Mouse (Mus musculus) intestine, embryonic 15.5 days (tissue): Measurements from ENCODE around the gene Sppl2b. TPM values are rescaled to one million over a fixed set of nuclear protein-coding genes. Genes with fewer than 3 reads are reported as not detected.

ENCODE experiments used
- ATAC-seq: fragments of 200-750 bp; cut with Nextera tagmentation; 2 replicates; pipeline ENCODE4 v1.8.0; 2017; ENCODE audit warnings: moderate TSS enrichment, moderate library complexity
- H3K27ac ChIP-seq: fragments of 300-500 bp; sonication (generic); 2 replicates; pipeline ENCODE4 v1.5.1; 2015; ENCODE audit warnings: mild to moderate bottlenecking, inconsistent platforms
- H3K27me3 ChIP-seq: fragments of 300-500 bp; sonication (generic); replicated peaks from 2 replicates; pipeline ENCODE4 v1.6.1; 2015; ENCODE audit warnings: inconsistent platforms
- H3K36me3 ChIP-seq: fragments of 300-500 bp; sonication (generic); 2 replicates; pipeline ENCODE4 v1.6.1; 2015; ENCODE audit warnings: inconsistent platforms
- H3K4me1 ChIP-seq: fragments of 300-500 bp; sonication (generic); replicated peaks from 2 replicates; pipeline ENCODE4 v1.6.1; 2015; ENCODE audit warnings: inconsistent platforms
- H3K4me2 ChIP-seq: fragments of 300-500 bp; sonication (generic); replicated peaks from 2 replicates; pipeline ENCODE4 v1.6.1; 2015; ENCODE audit warnings: mild to moderate bottlenecking, inconsistent platforms
- H3K4me3 ChIP-seq: fragments of 300-500 bp; sonication (generic); replicated peaks from 2 replicates; pipeline ENCODE4 v1.5.1; 2015; ENCODE audit warnings: inconsistent platforms
- H3K9ac ChIP-seq: fragments of 300-500 bp; sonication (generic); 2 replicates; pipeline ENCODE4 v1.6.1; 2015; ENCODE audit warnings: inconsistent platforms
- H3K9me3 ChIP-seq: fragments of 300-500 bp; sonication (generic); 2 replicates; pipeline ENCODE4 v1.6.1; 2016; ENCODE audit warnings: inconsistent platforms
- WGBS: fragments of 180-500 bp; shearing (Covaris S2); methylation state at CpG from one replicate; pipeline ENCODE4 v1.1.7; 2015; 5-methylcytosine and 5-hydroxymethylcytosine counted together
- polyA plus RNA-seq: library from polyadenylated mRNA; unstranded; fragments of >200 nt; fragmentation: Nextera tagmentation; extraction: Ambion mirVana; gene quantifications from 2 replicates; pipeline ENCODE4 v1.2.1, GENCODE M21; 2015

Sppl2b gene
- polyA plus RNA-seq, 1 experiment from 2014 or later: 34.8 TPM

DNA sequence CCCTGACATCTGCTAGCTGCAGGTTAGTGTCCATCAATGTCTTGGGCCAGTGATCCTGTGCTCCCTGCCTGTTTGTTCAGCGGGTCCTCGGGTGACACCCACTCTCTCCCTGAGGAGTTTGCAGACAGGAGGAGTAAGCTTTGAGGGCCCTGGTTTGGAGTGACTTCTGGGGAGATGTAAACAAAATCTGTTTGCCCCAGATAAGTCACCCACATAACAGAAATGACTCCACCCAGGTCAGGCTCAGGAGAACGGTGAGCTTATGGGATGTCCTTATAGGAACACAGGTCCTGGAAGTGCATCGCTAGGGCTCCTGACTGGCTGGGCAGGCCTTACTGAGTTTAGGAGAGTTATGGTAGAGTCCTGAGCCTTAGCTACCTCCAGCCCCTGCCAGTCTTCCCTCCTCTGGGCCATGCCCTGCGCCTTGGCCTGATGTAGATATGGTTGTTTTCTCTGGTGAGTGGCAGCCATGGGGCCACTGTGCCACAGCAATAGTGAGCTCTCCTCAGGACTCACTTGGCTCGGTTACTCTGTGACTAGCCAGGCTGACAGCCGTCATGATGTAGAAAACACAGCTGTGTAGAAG, 3.4 kb downstream of the Sppl2b start:
- ATAC-seq: peak; percentile 15; the same call in 1 of the 2 replicates
- no peaks in the 10 kb centered on the region for H3K9me3 ChIP-seq
- peaks cover 12% of the 10 kb centered on the region; the same call in 1 of the 2 replicates for H3K36me3 ChIP-seq
- H3K9ac ChIP-seq: no peak overlapping the region
- H3K4me1 ChIP-seq: peaks cover 36% of the 10 kb centered on the region
- WGBS: 68% methylated on average over 7 of the region's 7 CpGs
- H3K4me3 ChIP-seq: no peak overlapping the region
- no peak overlapping the region for H3K27ac ChIP-seq
- no peaks in the 10 kb centered on the region for H3K27me3 ChIP-seq
- no peak overlapping the region for H3K4me2 ChIP-seq

- Histone ChIP-seq H3K9ac (no peak overlapping the region), H3K9me3 (no peaks in the 10 kb centered on the region), H3K4me1 (peaks cover 5% of the 10 kb centered on the region), H3K27ac (no peak overlapping the region), H3K4me3 (no peak overlapping the region), H3K4me2 (no peak overlapping the region), H3K27me3 (no peaks in the 10 kb centered on the region), H3K36me3 (peaks cover 19% of the 10 kb centered on the region; the same call in 1 of the 2 replicates)
- no peak for ATAC-seq
- WGBS: 90% methylated on average over 5 of the region's 5 CpGs
Measured at GRCm38 (mm10) chr10:80862305-80862704, 7.2 kb downstream of the Sppl2b start.

GRCm38 (mm10) chr10:80864446-80864845, 9.4 kb downstream of the Sppl2b start:
- H3K27ac ChIP-seq: no peak overlapping the region
- no peak overlapping the region for H3K4me2 ChIP-seq
- H3K4me1 ChIP-seq: no peaks in the 10 kb centered on the region
- H3K36me3 ChIP-seq: peaks cover 22% of the 10 kb centered on the region
- H3K9ac ChIP-seq: no peak overlapping the region
- H3K27me3 ChIP-seq: no peaks in the 10 kb centered on the region
- H3K4me3 ChIP-seq: no peak overlapping the region
- 89% methylated on average over 16 of the region's 16 CpGs for WGBS
- no peaks in the 10 kb centered on the region for H3K9me3 ChIP-seq
- ATAC-seq: no peak

DNA sequence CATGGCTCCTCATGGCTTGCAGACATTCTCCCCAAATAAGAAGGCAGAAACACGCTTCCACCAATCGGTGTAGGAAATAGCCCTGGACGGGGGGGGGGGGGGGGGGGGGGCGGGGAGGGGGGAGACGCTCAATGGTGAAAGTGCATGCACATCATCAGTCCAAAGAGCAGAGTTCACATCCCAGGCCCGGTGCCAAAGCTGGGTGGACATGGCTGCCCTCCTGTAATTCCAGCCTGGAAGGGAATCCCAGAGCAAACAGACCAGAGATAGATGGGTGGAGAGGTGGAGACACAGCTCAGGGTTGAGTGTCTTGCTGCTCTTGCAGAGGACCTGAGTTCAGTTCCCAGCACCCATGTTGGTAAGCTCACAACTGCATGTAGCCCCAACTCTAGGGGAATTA, 15.9 kb downstream of the Sppl2b start:
- H3K9me3 ChIP-seq: no peaks in the 10 kb centered on the region
- no peak overlapping the region for H3K9ac ChIP-seq
- peaks cover 3% of the 10 kb centered on the region; the same call in 1 of the 2 replicates for H3K36me3 ChIP-seq
- whole genome bisulfite sequencing: 61% methylated on average over 3 of the region's 6 CpGs
- no peak overlapping the region for H3K27ac ChIP-seq
- ATAC-seq: no peak
- H3K4me3 ChIP-seq: no peak overlapping the region
- no peak overlapping the region for H3K4me2 ChIP-seq
- H3K27me3 ChIP-seq: no peaks in the 10 kb centered on the region
- H3K4me1 ChIP-seq: no peaks in the 10 kb centered on the region

DNA sequence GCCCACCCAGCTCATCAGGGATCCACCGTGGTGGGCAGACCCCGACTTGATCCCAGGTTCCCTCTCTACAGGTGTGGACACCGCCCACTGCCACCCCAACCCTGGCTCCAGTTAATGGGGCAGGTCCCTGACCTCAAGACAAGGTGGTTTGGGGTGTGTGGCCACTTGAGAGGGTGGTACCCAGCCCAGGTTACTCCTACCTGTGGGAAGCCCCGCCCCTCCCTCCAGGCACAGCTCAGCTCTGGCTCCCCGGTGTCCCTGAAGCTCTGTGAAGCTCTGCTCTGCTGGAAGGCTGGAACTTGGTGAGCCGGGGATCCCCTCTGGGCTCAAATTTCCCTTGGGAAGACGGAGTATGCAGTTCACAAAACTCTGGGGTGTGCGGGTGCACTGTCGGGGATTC, 16.5 kb downstream of the Sppl2b start, which contains the start of gene Tmprss9:
Gene Tmprss9 (plus strand): TSS at position 268 of the 400 bp plus-strand sequence.
- 25% methylated on average over 9 of the region's 9 CpGs for WGBS
- no peaks in the 10 kb centered on the region for H3K4me1 ChIP-seq
- H3K4me3 ChIP-seq: no peak within 1 kb of the TSS
- no peak within 1 kb of the TSS for H3K27ac ChIP-seq
- H3K27me3 ChIP-seq: no peaks in the 10 kb centered on the region
- no peak within 1 kb of the TSS for H3K4me2 ChIP-seq
- ATAC-seq: 0 out of 2 replicates have a peak, but pooled peaks have one; percentile 27
- no peak within 1 kb of the TSS for H3K9ac ChIP-seq
- H3K9me3 ChIP-seq: no peaks in the 10 kb centered on the region
- peaks cover 3% of the 10 kb centered on the region; the same call in 1 of the 2 replicates for H3K36me3 ChIP-seq

DNA sequence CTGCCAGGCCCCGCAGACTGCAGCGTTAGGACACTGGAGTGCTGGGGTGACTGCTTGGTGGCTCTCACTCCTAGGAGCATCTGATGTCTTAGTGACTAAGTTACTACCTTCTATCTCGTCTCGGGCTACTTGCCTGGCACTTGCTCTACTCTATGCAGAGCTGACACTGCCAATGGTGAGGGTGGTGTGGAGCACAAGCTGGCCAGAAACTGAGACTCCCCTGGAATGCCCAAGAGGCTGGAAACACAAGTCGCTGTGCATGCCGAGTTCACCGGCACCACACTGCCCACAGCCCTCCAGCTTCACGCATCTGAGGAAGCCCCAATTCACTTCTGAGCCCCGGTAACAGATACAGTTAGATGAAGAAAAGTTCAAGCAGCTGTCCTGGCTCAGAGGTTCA, 19.0 kb downstream of the Sppl2b start:
- H3K4me2 ChIP-seq: no peak overlapping the region

DNA sequence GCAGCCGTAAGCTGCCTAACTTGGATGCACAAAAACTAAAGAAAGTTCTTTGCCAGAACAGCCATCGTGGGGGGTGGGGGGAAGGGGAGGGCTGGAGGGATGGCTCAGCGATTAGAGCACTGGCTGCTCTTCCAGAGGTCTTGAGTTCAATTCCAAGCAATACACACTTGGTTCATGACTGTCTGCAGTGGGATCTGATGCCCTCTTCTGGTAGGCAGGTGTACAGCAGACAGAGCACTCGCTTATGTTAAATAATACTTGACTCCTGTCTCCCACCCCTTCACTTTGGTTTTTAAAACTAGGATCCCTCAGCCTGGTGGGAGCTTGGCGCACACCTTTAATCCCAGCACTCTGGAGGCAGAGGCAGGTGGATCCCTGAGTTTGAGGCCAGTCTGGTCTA, 21.0 kb downstream of the Sppl2b start:
- Histone ChIP-seq H3K4me1 (no peaks in the 10 kb centered on the region), H3K27me3 (no peaks in the 10 kb centered on the region), H3K36me3 (no peaks in the 10 kb centered on the region), H3K9me3 (no peaks in the 10 kb centered on the region), H3K9ac (no peak overlapping the region), H3K4me3 (no peak overlapping the region), H3K4me2 (no peak overlapping the region), H3K27ac (no peak overlapping the region)
- ATAC-seq: no peak
- 29% methylated on average over 5 of the region's 5 CpGs for WGBS

More for the DNA sequence above, 19.0 kb downstream of the Sppl2b start:
- WGBS: 76% methylated on average over 9 of the region's 9 CpGs
- Histone ChIP-seq H3K9ac (no peak overlapping the region), H3K4me1 (no peaks in the 10 kb centered on the region), H3K9me3 (no peaks in the 10 kb centered on the region), H3K36me3 (no peaks in the 10 kb centered on the region), H3K27ac (no peak overlapping the region), H3K27me3 (no peaks in the 10 kb centered on the region), H3K4me3 (no peak overlapping the region)
- no peak for ATAC-seq

- Histone ChIP-seq H3K9ac (no peak overlapping the region), H3K27ac (no peak overlapping the region), H3K4me3 (no peak overlapping the region), H3K9me3 (no peaks in the 10 kb centered on the region), H3K36me3 (no peaks in the 10 kb centered on the region), H3K4me1 (no peaks in the 10 kb centered on the region), H3K27me3 (no peaks in the 10 kb centered on the region), H3K4me2 (no peak overlapping the region)
- 29% methylated on average over 3 of the region's 3 CpGs for WGBS
- no peak for ATAC-seq
Measured at GRCm38 (mm10) chr10:80876594-80876993, 21.5 kb downstream of the Sppl2b start.

DNA sequence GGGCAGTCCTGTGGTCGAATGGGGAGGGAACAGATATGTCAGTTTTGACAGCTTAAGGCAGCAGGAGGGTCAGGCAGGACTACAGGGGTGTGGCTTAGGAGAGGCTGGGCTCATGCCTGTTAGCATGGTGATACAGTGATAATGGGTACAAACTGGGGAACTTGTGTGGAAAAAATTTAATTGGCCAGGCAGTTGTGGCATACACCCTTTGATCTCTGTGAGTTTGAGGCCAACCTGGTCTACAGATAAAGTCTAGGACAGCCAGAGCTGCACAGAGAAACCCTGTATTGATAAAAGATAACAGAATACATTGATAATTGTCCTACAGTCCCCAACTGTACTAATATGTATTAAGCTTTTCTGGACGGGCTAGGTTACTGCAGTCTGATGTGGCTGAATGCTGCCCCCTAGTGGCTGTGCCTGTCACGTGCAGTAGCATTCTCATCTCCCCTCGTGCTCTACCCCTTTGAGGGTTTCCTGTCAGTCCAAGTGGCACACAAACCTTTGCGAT, 25.1 kb downstream of the Sppl2b start:
- ATAC-seq: peak; percentile 68
- H3K4me1 ChIP-seq: no peaks in the 10 kb centered on the region
- H3K4me3 ChIP-seq: no peak overlapping the region
- H3K36me3 ChIP-seq: no peaks in the 10 kb centered on the region
- 17% methylated on average over 5 of the region's 5 CpGs for WGBS
- H3K9ac ChIP-seq: no peak overlapping the region
- no peaks in the 10 kb centered on the region for H3K27me3 ChIP-seq
- no peak overlapping the region for H3K27ac ChIP-seq
- no peaks in the 10 kb centered on the region for H3K9me3 ChIP-seq
- no peak overlapping the region for H3K4me2 ChIP-seq

- H3K4me1 ChIP-seq: no peaks in the 10 kb centered on the region
- 68% methylated on average over 2 of the region's 2 CpGs for WGBS
Measured at GRCm38 (mm10) chr10:80880901-80881300, 25.8 kb downstream of the Sppl2b start.

GRCm38 (mm10) chr10:80881301-80881700, 26.2 kb downstream of the Sppl2b start:
- H3K9ac ChIP-seq: no peak overlapping the region
- no peaks in the 10 kb centered on the region for H3K36me3 ChIP-seq
- no peaks in the 10 kb centered on the region for H3K27me3 ChIP-seq
- H3K27ac ChIP-seq: no peak overlapping the region
- H3K9me3 ChIP-seq: no peaks in the 10 kb centered on the region
- H3K4me1 ChIP-seq: no peaks in the 10 kb centered on the region
- H3K4me2 ChIP-seq: no peak overlapping the region
- 28% methylated on average over 10 of the region's 10 CpGs for WGBS
- no peak overlapping the region for H3K4me3 ChIP-seq
- peak; percentile 52; the same call in 1 of the 2 replicates for ATAC-seq

More at GRCm38 (mm10) chr10:80880901-80881300, 25.8 kb downstream of the Sppl2b start:
- no peak overlapping the region for H3K9ac ChIP-seq
- H3K4me3 ChIP-seq: no peak overlapping the region
- H3K9me3 ChIP-seq: no peaks in the 10 kb centered on the region
- no peak overlapping the region for H3K27ac ChIP-seq
- H3K4me2 ChIP-seq: no peak overlapping the region
- no peak for ATAC-seq
- no peaks in the 10 kb centered on the region for H3K27me3 ChIP-seq
- H3K36me3 ChIP-seq: no peaks in the 10 kb centered on the region

DNA sequence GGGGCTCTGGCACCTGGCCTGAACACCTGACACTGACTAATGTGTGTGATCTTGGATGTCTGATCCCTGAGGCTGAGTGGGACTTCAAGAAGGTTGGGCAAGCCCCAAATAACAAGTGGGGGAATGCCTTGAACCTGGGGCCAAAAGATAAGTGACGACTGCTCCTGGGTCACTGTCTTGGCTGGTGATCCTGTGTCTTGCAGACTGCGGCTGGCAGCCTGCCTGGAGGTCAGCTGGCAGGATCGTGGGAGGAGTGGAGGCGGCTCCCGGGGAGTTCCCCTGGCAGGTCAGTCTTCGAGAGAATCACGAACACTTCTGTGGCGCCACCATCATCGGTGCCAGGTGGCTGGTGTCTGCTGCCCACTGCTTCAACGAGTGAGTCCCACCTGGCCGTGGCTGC, 32.1 kb downstream of the Sppl2b start:
- 67% methylated on average over 11 of the region's 11 CpGs for WGBS
- ATAC-seq: no peak
- Histone ChIP-seq H3K27me3 (peaks cover 22% of the 10 kb centered on the region), H3K4me3 (no peak overlapping the region), H3K4me2 (no peak overlapping the region), H3K27ac (no peak overlapping the region), H3K9me3 (no peaks in the 10 kb centered on the region), H3K9ac (no peak overlapping the region), H3K36me3 (no peaks in the 10 kb centered on the region), H3K4me1 (no peaks in the 10 kb centered on the region)

DNA sequence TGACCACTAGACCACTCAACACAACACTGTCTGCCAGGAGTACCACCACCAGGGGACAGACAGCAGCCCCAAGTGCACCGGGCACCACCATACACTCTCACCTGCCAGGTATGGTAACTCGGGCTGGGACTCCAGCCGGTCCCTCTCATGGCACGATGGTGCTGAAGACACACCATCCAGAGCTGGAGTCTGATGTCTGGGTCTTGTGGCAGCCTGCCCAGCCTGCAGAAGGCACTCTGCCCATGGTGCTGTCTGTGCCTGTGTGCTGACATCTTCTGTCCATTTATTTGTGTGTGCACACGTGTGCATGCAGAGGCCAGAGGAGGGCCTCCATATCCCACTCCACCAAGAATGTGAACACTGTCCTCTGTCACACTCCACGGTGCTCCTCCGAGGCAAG, 40.0 kb downstream of the Sppl2b start:
- no peak overlapping the region for H3K27ac ChIP-seq
- no peak overlapping the region for H3K4me2 ChIP-seq
- H3K27me3 ChIP-seq: peaks cover 3% of the 10 kb centered on the region; the same call in 1 of the 2 replicates
- 0 out of 2 replicates have a peak, but pooled peaks cover 7% of the 10 kb centered on the region for H3K36me3 ChIP-seq
- no peak overlapping the region for H3K4me3 ChIP-seq
- H3K9ac ChIP-seq: no peak overlapping the region
- no peaks in the 10 kb centered on the region for H3K9me3 ChIP-seq
- peaks cover 20% of the 10 kb centered on the region for H3K4me1 ChIP-seq
- 79% methylated on average over 7 of the region's 7 CpGs for whole genome bisulfite sequencing
- no peak for ATAC-seq
